Mouse (Mus musculus) cerebellum, postnatal 10 days (tissue): ENCODE measurements around the gene Pank1.

Experiments used
- DNase-seq, 2 experiments: peaks; one replicate each; pipeline ENCODE4 v3.0.0; 2021; ENCODE audit warnings: mixed read lengths in 2 of 2

Gene Pank1

GRCm38 (mm10) chr19:34819577-34820170 is 59.6 kb downstream of the Pank1 start:
- DNase-seq, result no peak

DNA sequence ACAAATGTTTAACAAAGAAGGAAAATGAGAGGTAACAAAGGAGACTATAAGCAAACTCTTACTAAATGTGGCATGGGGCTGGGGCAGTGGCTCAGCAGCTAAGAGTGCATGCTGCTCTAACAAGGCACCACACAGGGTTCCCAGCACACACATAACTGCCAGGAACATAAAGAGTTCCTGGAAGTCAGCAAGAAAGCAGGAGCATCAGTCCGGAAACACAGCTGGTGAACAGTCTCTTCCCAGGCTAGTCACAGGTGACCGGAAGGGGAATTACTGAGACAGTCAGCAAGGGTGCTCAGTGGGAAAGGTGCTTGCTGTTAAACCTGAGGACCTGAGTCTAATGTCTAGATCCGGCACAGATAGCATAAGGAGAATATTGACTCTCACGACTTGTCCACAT is 63.9 kb downstream of the Pank1 start:
- no peak for DNase-seq

- peak in 1 of 2 experiments; percentile 12 for DNase-seq
Measured at GRCm38 (mm10) chr19:34814696-34815095, 64.6 kb downstream of the Pank1 start.

GRCm38 (mm10) chr19:34813961-34814360 is 65.3 kb downstream of the Pank1 start:
- no peak for DNase-seq

DNA sequence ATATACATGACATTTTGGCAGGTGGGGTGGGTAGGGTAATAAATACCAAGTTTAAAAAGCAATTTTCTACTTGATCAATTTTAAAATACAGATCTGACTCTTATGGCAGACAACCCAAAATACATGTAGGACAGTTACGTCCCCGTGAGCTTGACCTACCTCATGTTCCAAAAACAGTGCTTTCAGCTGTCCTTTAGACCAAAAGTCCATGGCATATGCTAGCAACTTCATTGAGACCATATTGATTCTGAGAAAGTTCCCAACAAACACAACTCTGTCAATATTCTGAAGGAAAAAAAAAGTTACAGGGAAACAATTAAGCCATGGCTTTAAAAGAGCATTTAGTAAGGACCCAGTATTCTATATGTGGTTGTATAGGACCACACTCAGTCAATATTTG is 65.7 kb downstream of the Pank1 start:
- DNase-seq, result no peak

DNA sequence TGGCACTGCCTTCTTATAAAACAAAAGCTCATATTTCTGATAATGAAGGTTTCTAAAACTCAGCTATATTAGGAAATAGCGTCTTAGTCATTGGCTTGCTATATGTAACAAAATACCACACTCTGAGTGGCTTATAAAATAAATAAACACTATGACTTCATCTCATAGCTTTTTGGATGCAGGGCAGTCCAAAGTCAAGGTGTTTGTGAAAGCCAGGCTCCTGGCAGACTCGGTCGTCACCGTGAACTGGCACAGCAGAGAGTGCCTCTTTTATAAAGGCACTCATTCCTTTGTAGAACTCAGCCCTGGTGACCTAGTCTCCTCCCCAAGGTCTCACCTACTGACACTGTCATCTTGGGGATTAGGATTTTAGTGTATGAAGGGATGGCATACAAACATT is 66.5 kb downstream of the Pank1 start:
- DNase-seq, result no peak

DNA sequence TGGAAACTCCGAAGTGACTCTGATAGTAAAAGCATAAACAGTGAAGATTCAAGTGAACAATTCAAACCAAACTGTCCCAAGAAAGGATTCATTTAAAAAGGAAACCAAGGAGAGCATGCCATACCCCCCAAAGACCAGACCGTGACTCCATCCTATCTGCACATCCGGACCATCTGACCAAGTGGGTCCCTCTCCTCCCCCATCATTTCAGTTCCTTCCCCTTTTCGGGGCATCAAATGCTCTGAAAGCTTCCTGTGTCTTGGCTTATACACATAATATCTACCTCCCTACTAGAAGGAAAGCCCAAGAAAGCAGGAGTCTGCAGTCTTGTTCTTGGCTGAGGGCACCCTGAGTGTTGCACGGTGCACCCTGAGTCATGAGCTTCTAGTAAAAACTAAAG is 72.1 kb downstream of the Pank1 start:
- no peak for DNase-seq

- no peak for DNase-seq
Measured at GRCm38 (mm10) chr19:34805071-34805470, 74.2 kb downstream of the Pank1 start.

DNA sequence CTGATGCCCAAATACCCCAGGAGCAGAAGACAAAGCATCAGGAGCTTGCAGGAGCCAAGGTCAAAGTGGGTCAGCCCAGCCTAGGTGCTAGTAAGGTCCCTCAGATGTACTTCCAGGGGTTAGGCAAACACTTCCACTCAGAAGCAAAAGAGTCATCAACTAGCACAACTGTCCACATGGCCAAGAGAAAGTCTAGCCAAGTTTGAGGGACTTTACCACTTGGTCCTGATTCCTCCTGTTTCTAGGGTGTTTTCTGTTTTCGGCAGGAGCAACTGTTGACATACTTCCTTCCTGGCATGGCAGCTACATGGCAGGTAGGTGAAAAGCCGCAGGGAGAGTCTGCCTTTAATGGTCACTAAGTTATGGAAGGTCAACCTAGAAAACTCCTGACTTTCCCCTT is 74.7 kb downstream of the Pank1 start:
- DNase-seq, result no peak

DNA sequence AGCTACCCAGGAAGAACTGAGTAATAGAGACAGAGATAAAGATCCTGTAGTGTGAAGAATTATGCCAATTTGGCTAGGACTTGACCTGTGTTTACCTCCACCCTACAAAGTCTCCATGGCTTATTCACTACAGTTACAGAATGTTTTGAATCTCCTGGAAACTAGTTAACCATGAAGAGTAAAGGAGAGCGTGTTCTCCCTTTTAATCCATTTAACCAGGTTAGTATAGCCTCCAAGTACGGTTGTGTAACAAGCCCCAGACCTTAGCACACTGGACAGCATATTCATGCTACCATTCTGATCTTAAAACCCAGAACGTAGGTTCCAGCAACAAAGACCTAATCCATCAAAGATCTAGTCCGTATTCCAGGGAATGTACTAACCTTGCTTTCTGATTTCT is 75.9 kb downstream of the Pank1 start:
- no peak for DNase-seq

DNA sequence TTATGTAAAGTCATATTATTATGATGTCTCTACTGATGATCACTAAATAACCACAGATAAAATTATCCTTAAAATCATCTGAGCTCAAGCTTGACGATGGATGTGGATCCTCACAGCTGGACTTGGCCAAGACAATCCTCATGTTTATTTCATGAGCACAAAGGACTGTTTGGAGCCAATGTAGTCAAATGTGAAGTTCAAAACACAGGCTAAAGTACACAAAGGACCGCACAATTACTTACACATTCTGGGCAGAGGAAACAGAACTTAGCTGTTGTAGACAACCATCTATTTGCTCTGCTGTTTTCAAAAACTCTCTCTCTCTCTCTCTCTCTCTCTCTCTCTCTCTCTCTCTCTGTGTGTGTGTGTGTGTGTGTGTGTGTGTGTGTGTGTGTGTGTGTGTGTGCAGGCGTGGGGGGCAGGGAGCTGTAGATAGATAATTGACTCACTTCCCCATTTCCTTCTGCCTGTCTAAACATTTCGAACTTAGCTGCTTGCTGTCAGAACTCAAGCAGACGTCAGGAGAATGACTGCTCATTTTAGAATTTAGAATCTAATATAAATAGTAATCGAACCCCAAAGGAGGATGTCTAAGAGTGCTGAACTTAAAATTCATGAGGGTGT is 79.5 kb downstream of the Pank1 start:
- DNase-seq, result peak; percentile 18 to 20

- no peak for DNase-seq
Measured at GRCm38 (mm10) chr19:34796396-34796795, 82.9 kb downstream of the Pank1 start.

GRCm38 (mm10) chr19:34782491-34782890 is 96.8 kb downstream of the Pank1 start:
- no peak for DNase-seq

DNA sequence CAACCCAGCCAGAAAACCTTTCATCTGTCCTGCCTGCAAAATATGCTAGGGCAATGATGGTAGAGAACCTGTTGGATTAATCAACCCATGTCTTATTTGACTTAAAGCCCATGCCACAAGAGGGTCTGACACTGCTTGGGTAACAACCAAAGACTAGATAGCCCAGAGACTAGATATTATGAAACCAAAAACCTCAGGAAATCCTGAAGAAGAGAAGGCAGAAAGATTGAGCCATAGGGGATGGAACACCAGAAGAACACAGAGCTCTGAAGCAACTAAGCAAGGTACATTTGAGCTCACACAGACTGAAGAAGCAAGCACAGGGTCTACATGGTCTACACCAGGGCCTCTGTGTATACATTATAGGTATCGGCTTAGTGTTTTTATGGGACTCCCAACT is 100.3 kb downstream of the Pank1 start:
- no peak for DNase-seq

GRCm38 (mm10) chr19:34778098-34778497 is 101.2 kb downstream of the Pank1 start:
- no peak for DNase-seq

DNA sequence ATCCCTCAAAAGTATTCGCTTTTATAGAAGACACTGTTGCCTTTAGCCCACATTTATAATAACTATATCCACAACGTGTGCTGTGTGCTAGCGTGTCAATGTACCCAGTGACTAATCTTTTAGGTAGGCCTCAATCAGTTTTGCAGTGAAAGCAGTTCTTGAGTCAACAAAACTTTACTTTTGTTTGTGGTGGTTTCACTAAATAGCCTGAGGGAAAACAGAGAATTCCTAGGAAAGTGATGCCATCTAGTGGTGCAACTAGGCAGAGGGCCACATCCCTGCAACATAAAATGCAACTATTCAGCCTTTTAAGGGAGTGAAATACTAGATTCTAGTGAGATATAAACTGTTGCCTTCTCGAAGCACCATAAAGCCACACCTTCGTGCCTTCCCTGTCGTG is 106.5 kb downstream of the Pank1 start:
- DNase-seq, result peak; percentile 69 to 77

DNA sequence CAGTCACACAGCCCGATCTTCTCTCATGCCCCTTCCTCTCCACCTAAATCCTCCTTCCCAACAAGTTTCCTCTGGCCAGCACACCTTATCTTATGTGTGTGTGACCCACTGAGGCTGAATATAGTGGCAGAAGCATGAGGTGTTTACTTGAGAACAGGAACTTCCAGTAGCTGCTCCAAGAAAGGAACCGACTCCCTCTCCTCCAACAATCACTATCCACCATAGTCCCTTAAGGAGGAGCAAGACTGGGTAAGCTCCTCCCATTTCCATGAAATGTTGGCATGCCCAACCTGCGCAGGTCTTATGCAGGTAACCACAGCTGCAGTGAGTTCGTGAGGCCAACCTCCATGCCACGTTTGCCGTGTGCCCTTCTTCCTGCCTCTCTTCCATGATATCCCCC is 108.5 kb downstream of the Pank1 start:
- DNase-seq, result no peak

DNA sequence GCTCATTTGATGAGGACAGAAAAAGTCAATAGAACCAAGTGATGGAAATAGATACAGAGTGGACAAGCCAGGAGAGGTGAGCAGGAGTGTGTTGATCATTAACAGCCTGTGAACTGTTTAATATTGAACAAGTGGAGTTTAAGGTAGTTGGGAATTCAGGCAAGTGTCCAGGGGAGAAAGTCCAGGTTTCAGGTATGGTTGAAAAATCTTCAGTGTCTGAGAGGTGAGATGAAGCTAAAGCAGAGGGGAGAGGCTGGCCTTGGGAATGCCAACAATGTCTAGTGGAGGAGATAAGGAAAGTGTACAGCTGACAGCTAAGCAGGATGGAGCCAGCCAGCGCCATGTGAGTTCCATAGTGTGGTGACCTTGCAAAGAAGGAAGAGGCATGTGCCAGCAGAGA is 120.5 kb downstream of the Pank1 start:
- DNase-seq, result no peak
